Mouse (Mus musculus) ovary, postnatal 14 days (tissue): ENCODE measurements at regions not wholly inside any gene's neighbourhood (a gene's known extent, or its start where the extent isn't known, plus 50 kb on each side); places are given as distances from the start of the nearest gene placed in this dataset.

Experiments used
- DNase-seq: peaks from one replicate; pipeline ENCODE4 v3.0.0; 2022; ENCODE audit warnings: low spot score

DNA sequence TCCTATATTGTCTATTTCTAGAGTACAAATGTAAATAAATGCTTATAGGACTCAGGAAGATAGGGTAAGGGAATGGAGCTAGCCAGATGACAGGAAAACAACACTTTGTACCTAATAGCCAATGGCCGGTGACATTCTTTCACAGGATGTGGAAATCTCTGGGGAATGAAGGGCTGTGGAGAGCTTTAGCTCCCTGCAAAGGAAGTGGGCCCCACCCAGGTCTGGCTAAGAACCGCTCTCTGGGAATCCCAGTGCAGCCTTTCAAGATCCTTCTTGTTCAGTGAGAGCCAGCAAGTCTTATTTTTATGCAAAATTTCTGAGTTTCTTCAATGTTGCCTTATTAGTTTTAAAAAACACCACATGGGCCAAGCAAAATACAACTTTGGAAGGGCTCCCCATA, 54.7 kb upstream of the Pappa2 start:
- no peak for DNase-seq

DNA sequence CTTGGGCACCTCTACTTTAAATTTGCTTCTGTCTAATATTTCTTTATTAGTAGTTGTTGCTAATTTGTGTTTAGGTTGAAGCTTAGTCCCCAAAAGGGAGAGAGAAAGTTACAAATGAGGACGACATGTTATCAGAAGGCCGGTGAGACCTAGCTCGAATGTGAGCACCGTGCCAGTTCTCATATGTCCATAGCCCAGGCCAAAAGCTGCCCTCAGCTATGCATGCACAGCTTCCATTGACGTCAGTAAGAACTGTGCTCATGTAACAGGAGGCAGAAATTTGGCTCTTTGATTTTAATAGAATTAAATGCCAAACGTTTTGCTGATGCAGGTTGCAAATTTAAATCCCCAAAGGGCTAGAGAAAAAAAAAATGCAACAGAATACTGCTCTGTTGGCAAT, 56.1 kb upstream of the Pappa2 start:
- DNase-seq, result no peak

DNA sequence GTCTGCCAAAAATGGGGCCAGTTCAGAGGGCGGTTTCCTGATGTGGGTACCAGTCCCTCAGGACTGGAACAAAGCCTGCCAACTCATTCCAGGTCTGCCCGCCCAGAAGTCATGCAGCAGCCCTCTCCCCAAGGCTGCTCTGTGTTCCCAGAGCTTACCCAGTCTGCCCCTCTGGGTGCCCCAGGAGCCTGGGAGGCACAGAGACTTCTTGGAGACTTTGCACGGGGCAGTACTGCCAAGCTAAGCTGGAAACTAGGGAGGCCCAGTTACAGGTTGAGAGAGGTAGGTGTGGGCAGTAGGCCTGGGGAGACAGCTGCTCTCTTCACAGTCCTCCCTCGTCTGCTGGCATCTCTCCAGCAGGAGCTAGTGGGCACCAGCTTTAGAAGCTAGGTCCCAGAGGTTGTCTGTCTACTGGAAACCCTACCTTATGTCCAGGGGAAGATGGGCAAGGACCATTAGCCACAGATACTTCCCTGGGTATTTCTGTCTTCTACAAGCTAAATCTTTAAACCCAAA, 65.6 kb upstream of the Pappa2 start:
- DNase-seq, result no peak

DNA sequence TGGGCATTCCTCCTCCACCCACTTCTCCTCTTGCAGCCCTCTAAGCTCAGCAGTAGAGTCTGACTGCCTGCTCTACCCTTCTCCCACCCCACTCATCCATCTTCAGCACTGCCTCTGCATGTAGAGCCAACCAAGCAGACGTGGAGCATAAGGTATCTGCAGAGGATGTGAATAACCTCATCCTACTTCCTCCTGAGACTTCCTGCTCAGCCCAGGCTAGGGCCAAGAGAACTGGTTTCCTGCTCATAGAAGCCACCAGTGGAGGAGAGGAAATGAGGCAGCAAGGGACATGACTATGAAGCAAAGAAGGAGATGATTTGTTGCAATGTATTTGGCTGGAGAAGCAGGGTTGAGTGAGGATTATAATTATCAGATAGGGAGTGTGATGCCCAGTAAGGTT, 84.7 kb upstream of the Pappa2 start:
- no peak for DNase-seq

DNA sequence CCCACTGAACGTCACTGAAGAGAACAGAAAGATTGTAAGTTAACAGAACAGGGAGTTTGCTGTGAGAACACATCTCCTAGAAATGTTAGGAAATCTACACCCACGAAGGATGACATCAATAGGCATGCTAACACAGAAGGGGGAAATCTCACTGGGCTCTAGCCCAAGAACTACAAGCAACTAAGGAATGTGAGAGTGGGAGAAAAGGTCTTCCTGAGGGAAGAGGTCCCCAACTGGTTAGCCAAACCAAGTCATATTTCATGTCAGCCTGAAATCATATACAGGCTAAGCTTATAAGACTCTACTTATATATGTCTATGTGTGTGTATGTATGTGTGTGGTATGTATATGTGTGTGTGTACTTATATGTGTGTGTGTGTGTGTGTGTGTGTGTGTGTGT, 118.9 kb upstream of the Pappa2 start:
- no peak for DNase-seq

GRCm38 (mm10) chr1:159122201-159122600, 109.9 kb upstream of the Cop1 start:
- DNase-seq, result no peak

GRCm38 (mm10) chr1:159124874-159125273, 107.2 kb upstream of the Cop1 start:
- no peak for DNase-seq

DNA sequence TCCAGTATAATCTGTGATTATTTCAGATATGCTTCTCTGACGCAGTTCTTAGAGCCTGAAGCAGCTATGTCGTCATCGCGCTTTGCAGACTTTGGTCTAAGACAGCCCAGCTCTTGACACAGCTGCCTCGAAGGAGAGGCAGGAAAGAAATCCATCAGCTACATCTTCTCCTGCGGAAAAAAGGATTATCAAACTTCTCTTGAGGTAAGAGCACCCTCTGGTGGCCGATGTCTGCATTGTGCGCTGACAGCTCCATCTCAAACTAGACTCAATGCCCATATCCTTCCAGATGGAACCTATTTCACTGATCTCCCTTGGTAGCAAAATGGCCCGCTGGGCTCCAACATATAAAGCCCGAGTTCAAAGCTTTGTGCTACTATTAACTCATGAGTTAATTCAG, 96.8 kb upstream of the Cop1 start:
- DNase-seq, result peak; percentile 74

DNA sequence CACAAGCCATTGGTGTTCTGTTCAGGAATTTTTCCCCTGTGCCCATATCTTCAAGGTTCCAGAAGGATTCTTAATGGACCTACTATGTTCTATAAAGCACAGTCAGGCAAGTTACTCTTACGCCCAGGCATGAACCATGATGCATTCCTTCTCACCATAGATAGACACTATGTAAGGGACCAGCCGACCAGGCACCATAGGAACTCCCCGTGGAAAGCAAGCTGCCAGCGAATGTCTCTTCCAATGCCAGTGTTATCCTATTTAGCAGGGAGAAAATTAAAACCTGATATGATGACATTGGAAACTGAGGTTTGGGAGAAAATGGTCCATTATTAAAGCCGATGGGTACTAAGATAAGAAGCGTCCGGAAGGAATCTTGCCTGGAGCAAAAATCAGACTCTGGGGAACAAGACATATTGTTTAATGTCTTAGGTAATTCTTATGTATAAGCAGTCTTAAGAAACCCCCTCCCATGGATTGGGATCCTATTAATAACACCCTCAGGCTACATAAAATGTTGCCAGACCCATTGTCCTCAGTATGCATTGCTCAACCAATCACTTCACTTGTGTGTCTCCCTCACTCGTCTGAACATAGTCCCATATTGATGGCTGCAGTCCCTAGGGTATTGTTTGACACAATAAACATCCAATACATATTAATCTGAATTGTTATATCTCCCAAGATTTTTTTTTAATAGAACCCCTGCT, 84.2 kb upstream of the Cop1 start:
- DNase-seq, result no peak

DNA sequence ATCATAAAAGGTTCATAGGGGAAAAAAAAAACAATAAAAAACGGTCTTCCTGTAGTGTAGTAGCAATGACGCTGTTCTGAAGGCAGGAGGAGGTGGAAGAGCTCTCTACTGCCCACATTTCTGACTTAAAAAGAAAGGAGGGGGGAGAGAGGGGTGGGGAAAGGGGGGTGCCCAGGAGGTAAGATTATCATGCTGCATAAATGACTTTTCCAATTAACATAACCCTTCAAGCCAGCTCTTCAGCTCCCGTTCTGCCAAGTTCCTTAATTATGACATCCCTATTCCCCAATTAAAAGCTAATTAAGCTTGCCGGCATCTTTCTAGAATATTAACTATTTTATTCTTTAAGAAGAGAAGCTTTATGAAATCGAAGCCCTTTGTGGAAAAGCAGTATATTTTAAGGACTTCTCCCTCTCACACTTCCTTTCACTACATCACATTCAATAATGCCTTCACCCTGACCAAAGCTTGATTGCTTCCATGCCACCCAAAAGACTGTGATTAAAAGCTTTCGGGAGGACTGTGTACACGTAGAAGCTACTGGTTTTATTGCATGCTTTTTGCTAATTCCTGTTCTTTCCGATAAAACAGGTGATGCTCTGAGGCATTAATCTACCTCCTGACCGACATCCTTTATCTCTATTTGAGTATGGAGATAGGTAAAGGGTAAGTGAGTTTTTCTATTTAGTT, 83.5 kb upstream of the Cop1 start:
- DNase-seq, result no peak

DNA sequence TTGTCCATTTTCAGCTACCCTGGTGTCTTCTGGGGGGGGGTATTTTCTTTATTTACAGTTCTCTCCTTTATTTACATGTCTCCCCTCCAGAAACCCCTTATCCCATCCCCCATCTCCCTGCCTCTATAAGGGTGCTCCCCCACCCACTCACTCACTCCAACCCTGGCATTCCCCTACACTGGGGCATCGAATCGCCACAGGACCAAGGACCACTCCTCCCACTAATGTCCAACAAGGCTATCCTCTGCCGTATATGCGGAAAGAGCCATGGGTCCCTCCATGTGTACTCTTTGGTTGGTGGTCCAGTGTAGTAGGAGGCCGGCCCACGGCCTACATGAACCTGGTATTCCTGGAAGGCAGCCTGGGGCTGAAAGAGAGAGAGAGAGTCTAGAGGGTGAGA, 82.9 kb upstream of the Cop1 start:
- no peak for DNase-seq

DNA sequence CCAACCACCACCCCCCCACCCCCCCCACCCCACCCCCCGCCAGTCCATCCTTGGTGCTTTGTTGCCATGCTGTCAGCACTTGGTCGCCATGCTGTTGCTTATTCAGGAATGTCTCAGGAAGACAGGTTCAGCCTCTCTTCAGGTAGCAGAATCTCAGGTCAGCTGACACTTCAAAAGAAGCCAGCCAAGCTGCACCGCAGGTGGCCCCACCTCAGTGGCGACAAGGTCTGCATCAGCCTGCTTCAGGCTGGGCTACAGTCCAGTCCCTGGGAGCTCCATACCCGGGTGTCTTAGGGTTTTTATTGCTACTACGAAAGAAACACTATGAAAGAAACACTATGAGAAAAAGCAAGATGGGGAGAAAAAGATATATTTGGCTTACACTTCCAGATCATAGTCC, 82.4 kb upstream of the Cop1 start:
- no peak for DNase-seq

- DNase-seq, result no peak
Observed at GRCm38 (mm10) chr1:159150351-159150750, 81.8 kb upstream of the Cop1 start.

DNA sequence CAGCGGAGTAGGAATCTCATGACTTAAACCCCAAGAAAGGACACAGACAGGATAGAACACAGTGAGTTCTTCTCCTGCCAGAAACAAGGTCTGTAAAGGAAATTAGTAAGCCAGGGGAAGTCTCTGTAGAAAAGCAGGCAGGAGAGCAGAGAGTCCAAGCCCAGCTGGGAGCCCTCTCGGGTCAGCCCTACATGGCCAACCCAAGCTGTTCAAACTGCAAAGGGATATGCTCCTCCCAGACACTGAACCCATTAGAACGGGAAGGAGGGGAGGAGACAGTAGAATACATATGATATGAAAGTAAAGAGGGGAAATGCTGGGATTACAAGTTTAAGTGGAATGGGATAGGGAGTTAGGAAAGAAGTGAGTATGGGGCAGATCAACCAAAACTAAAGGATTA, 75.7 kb upstream of the Cop1 start:
- no peak for DNase-seq

DNA sequence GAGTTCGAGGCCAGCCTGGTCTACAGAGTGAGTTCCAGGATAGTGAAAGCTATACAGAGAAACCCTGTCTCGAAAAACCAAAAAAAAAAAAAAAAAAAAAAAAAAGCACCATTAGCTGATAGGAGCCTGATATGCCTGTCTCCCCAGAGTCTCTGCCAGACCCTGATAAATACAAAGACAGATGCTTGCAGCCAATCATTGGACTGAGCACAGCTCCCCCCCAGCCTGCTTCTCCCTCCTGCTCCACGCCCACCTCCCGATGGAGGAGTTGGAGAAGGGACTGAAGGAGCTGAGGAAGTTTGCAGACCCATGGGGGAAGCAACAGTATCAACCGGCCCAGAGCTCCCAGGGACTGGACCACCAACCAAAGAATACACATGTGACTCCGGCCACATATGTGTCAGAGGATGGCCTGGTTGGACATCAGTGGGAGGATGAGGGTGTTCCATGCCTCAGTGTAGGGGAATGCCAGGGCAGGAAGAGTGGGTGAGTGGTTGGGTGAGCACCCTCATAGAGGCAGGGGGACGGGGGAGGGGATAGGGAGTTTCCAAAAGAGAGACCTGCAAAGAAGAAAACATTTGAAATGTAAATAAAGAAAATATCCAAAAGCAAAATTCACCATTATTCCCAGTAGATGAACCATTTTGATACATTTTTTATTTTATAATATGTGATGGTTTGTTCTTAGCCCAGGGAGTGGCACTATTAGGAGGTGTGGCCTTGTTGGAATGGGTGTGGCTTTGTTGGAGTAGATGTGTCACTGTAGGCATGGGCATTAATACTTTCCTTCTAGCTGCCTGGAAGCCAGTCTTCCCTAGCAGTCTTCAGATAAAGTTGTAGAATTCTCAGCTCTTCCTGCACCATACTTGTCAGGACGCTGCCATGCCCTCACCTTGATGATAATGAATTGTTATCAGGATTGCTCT, 71.8 kb upstream of the Cop1 start:
- DNase-seq, result no peak

DNA sequence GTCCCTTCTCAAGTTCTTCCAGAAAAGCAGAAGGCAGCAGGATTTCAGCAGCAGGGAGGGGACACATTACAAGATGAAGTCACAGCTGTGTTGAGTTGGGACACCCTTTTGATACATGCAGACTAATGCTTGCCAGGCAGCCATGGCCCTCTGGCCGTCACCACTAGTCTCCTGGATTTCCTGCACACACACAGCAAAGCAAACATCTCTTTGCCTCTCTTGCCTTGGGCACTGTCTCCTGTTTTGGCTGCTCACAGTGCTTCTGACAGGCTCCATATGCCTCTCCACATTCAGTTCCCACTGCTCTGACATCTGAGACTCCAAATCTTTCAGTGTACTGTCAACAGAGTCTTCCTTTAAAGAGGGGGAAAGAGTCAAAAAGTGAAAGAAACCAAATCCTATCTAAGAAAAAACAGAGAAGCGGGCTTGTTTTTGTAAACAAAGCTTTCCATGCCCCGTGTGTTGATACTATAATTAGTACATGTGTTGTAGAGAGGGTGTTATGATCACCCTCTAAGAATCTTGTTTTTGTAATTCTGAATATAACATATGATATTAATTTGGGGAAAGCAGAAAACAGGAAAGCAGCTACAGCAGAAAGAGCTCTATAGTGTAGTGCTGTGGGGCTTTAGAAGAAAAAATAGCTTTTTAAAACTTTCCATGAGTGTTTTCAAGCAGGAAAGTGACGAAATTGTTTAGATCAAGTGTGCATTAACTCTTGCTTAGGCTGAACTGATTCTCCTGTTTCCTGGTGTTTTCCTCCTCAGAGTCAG, 68.8 kb upstream of the Cop1 start:
- no peak for DNase-seq

- DNase-seq, result no peak
Observed at GRCm38 (mm10) chr1:159182031-159182430, 50.1 kb upstream of the Cop1 start.
